Mouse (Mus musculus): Measurements from ENCODE around the gene Rbm20. TPM values are rescaled to one million over a fixed set of nuclear protein-coding genes. Genes with fewer than 3 reads are reported as not detected.

The Rbm20 gene
- polyA plus RNA-seq, 1 experiment = 6.5 TPM

GRCm38 (mm10) chr19:53851826-53852698 lies 175.0 kb downstream of the Rbm20 start:
- no peak for TF ChIP-seq CTCF (IDR thresholded peaks at IDR 0.05; ENCODE audit: low read depth, low read length)
- TF ChIP-seq EP300 (IDR thresholded peaks at IDR 0.05; ENCODE audit: insufficient read depth, low read depth, low read length) = no peak
- no peak for TF ChIP-seq POLR2A (IDR thresholded peaks at IDR 0.05; ENCODE audit: insufficient read depth, low read length)
- H3K27me3 ChIP-seq (ENCODE audit: control insufficient read depth, insufficient read depth, low read length, poor library complexity, severe bottlenecking) = no peaks in the 10 kb centered on the region
- H3K27ac ChIP-seq (ENCODE audit: insufficient read depth, low read length) = no peak overlapping the region
- no peak overlapping the region for H3K9ac ChIP-seq (ENCODE audit: low read depth, poor library complexity, severe bottlenecking)
- peaks cover 5% of the 10 kb centered on the region for H3K4me1 ChIP-seq (ENCODE audit: control insufficient read depth, insufficient read depth, low read length)
- no peak overlapping the region for H3K4me3 ChIP-seq (ENCODE audit: low read depth, low read length)
- no peaks in the 10 kb centered on the region for H3K9me3 ChIP-seq (replicated peaks; ENCODE audit: control insufficient read depth, insufficient read depth, low read length, poor library complexity, severe bottlenecking)
- H3K36me3 ChIP-seq (ENCODE audit: control insufficient read depth, insufficient read depth, low read length, poor library complexity, severe bottlenecking) = no peaks in the 10 kb centered on the region

- Histone ChIP-seq H3K9me3 (replicated peaks; ENCODE audit: control insufficient read depth, insufficient read depth, low read length, poor library complexity, severe bottlenecking) (no peaks in the 10 kb centered on the region), H3K36me3 (ENCODE audit: control insufficient read depth, insufficient read depth, low read length, poor library complexity, severe bottlenecking) (no peaks in the 10 kb centered on the region), H3K27ac (ENCODE audit: insufficient read depth, low read length) (no peak overlapping the region), H3K4me3 (ENCODE audit: low read depth, low read length) (no peak overlapping the region), H3K9ac (ENCODE audit: low read depth, poor library complexity, severe bottlenecking) (no peak overlapping the region), H3K27me3 (ENCODE audit: control insufficient read depth, insufficient read depth, low read length, poor library complexity, severe bottlenecking) (no peaks in the 10 kb centered on the region), H3K4me1 (ENCODE audit: control insufficient read depth, insufficient read depth, low read length) (peaks cover 5% of the 10 kb centered on the region)
- TF ChIP-seq POLR2A (IDR thresholded peaks at IDR 0.05; ENCODE audit: insufficient read depth, low read length) (no peak), EP300 (IDR thresholded peaks at IDR 0.05; ENCODE audit: insufficient read depth, low read depth, low read length) (no peak), CTCF (IDR thresholded peaks at IDR 0.05; ENCODE audit: low read depth, low read length) (no peak)
These were observed 175.8 kb downstream of the Rbm20 start for GRCm38 (mm10) chr19:53852699-53853451.

GRCm38 (mm10) chr19:53854978-53855377 lies 177.9 kb downstream of the Rbm20 start:
- Histone ChIP-seq H3K9me3 (replicated peaks; ENCODE audit: control insufficient read depth, insufficient read depth, low read length, poor library complexity, severe bottlenecking) (no peaks in the 10 kb centered on the region), H3K36me3 (ENCODE audit: control insufficient read depth, insufficient read depth, low read length, poor library complexity, severe bottlenecking) (no peaks in the 10 kb centered on the region), H3K9ac (ENCODE audit: low read depth, poor library complexity, severe bottlenecking) (no peak overlapping the region), H3K27ac (ENCODE audit: insufficient read depth, low read length) (no peak overlapping the region), H3K4me1 (ENCODE audit: control insufficient read depth, insufficient read depth, low read length) (peaks cover 4% of the 10 kb centered on the region), H3K27me3 (ENCODE audit: control insufficient read depth, insufficient read depth, low read length, poor library complexity, severe bottlenecking) (no peaks in the 10 kb centered on the region), H3K4me3 (ENCODE audit: low read depth, low read length) (no peak overlapping the region)
- TF ChIP-seq POLR2A (IDR thresholded peaks at IDR 0.05; ENCODE audit: insufficient read depth, low read length) (no peak), CTCF (IDR thresholded peaks at IDR 0.05; ENCODE audit: low read depth, low read length) (no peak), EP300 (IDR thresholded peaks at IDR 0.05; ENCODE audit: insufficient read depth, low read depth, low read length) (no peak)

GRCm38 (mm10) chr19:53855781-53856180 lies 178.7 kb downstream of the Rbm20 start:
- Histone ChIP-seq H3K36me3 (ENCODE audit: control insufficient read depth, insufficient read depth, low read length, poor library complexity, severe bottlenecking) (no peaks in the 10 kb centered on the region), H3K27ac (ENCODE audit: insufficient read depth, low read length) (no peak overlapping the region), H3K4me1 (ENCODE audit: control insufficient read depth, insufficient read depth, low read length) (peaks cover 2% of the 10 kb centered on the region), H3K27me3 (ENCODE audit: control insufficient read depth, insufficient read depth, low read length, poor library complexity, severe bottlenecking) (no peaks in the 10 kb centered on the region), H3K9me3 (replicated peaks; ENCODE audit: control insufficient read depth, insufficient read depth, low read length, poor library complexity, severe bottlenecking) (no peaks in the 10 kb centered on the region), H3K9ac (ENCODE audit: low read depth, poor library complexity, severe bottlenecking) (no peak overlapping the region), H3K4me3 (ENCODE audit: low read depth, low read length) (no peak overlapping the region)
- TF ChIP-seq EP300 (IDR thresholded peaks at IDR 0.05; ENCODE audit: insufficient read depth, low read depth, low read length) = no peak
- no peak for TF ChIP-seq CTCF (IDR thresholded peaks at IDR 0.05; ENCODE audit: low read depth, low read length)
- TF ChIP-seq POLR2A (IDR thresholded peaks at IDR 0.05; ENCODE audit: insufficient read depth, low read length) = no peak

GRCm38 (mm10) chr19:53856794-53857193 lies 179.7 kb downstream of the Rbm20 start:
- Histone ChIP-seq H3K36me3 (ENCODE audit: control insufficient read depth, insufficient read depth, low read length, poor library complexity, severe bottlenecking) (no peaks in the 10 kb centered on the region), H3K9ac (ENCODE audit: low read depth, poor library complexity, severe bottlenecking) (no peak overlapping the region), H3K27me3 (ENCODE audit: control insufficient read depth, insufficient read depth, low read length, poor library complexity, severe bottlenecking) (no peaks in the 10 kb centered on the region), H3K4me1 (ENCODE audit: control insufficient read depth, insufficient read depth, low read length) (peaks cover 2% of the 10 kb centered on the region), H3K27ac (ENCODE audit: insufficient read depth, low read length) (no peak overlapping the region), H3K4me3 (ENCODE audit: low read depth, low read length) (no peak overlapping the region), H3K9me3 (replicated peaks; ENCODE audit: control insufficient read depth, insufficient read depth, low read length, poor library complexity, severe bottlenecking) (no peaks in the 10 kb centered on the region)
- TF ChIP-seq CTCF (IDR thresholded peaks at IDR 0.05; ENCODE audit: low read depth, low read length) (no peak), POLR2A (IDR thresholded peaks at IDR 0.05; ENCODE audit: insufficient read depth, low read length) (no peak), EP300 (IDR thresholded peaks at IDR 0.05; ENCODE audit: insufficient read depth, low read depth, low read length) (no peak)
